Mouse (Mus musculus) limb, embryonic 13.5 days (tissue): ENCODE results near the gene Pirb. TPM values are rescaled to one million over a fixed set of nuclear protein-coding genes. Genes with fewer than 3 reads are reported as not detected.
A peak's percentile ranks its signal among the peaks of the same experiment; 100 is the strongest.

Experiments
- ATAC-seq: fragments of 200-750 bp; cut with Nextera tagmentation; 2 replicates; pipeline ENCODE4 v1.8.0; 2017; ENCODE audit warnings: low read depth, moderate number of reproducible peaks, moderate TSS enrichment; ENCODE audit not compliant: low FRiP score
- H3K27ac ChIP-seq: fragments of 300-500 bp; sonication (generic); 2 replicates; pipeline ENCODE4 v1.5.1; 2015; ENCODE audit warnings: inconsistent platforms, mild to moderate bottlenecking, moderate library complexity
- H3K27me3 ChIP-seq: fragments of 300-500 bp; sonication (generic); 2 replicates; pipeline ENCODE4 v1.6.1; 2015; ENCODE audit warnings: mild to moderate bottlenecking, inconsistent platforms
- H3K36me3 ChIP-seq: fragments of 300-500 bp; sonication (generic); 2 replicates; pipeline ENCODE4 v1.6.1; 2015; ENCODE audit warnings: inconsistent platforms, mild to moderate bottlenecking, moderate library complexity
- H3K4me1 ChIP-seq: fragments of 300-500 bp; sonication (generic); 2 replicates; pipeline ENCODE4 v1.6.1; 2015; ENCODE audit warnings: inconsistent platforms
- H3K4me2 ChIP-seq: fragments of 300-500 bp; sonication (generic); replicated peaks from 2 replicates; pipeline ENCODE4 v1.6.1; 2015; ENCODE audit warnings: inconsistent platforms, mild to moderate bottlenecking, moderate library complexity
- H3K4me3 ChIP-seq: fragments of 300-500 bp; sonication (generic); 2 replicates; pipeline ENCODE4 v1.5.1; 2015; ENCODE audit warnings: moderate library complexity, mild to moderate bottlenecking, inconsistent platforms
- H3K9ac ChIP-seq: fragments of 300-500 bp; sonication (generic); 2 replicates; pipeline ENCODE4 v1.6.1; 2015; ENCODE audit warnings: mild to moderate bottlenecking, inconsistent platforms
- H3K9me3 ChIP-seq: fragments of 300-500 bp; sonication (generic); 2 replicates; pipeline ENCODE4 v1.6.1; 2016; ENCODE audit warnings: inconsistent platforms
- WGBS: fragments of 180-500 bp; shearing (Covaris S2); methylation state at CpG from one replicate; pipeline ENCODE4 v1.1.7; 2015; 5-methylcytosine and 5-hydroxymethylcytosine counted together
- polyA plus RNA-seq: library from polyadenylated mRNA; unstranded; fragments of >200 nt; fragmentation: Nextera tagmentation; extraction: Ambion mirVana; gene quantifications from 2 replicates; pipeline ENCODE4 v1.2.1, GENCODE M21; 2015

Pirb gene
- polyA plus RNA-seq, 1 experiment from 2014 or later: 0.37 TPM

DNA sequence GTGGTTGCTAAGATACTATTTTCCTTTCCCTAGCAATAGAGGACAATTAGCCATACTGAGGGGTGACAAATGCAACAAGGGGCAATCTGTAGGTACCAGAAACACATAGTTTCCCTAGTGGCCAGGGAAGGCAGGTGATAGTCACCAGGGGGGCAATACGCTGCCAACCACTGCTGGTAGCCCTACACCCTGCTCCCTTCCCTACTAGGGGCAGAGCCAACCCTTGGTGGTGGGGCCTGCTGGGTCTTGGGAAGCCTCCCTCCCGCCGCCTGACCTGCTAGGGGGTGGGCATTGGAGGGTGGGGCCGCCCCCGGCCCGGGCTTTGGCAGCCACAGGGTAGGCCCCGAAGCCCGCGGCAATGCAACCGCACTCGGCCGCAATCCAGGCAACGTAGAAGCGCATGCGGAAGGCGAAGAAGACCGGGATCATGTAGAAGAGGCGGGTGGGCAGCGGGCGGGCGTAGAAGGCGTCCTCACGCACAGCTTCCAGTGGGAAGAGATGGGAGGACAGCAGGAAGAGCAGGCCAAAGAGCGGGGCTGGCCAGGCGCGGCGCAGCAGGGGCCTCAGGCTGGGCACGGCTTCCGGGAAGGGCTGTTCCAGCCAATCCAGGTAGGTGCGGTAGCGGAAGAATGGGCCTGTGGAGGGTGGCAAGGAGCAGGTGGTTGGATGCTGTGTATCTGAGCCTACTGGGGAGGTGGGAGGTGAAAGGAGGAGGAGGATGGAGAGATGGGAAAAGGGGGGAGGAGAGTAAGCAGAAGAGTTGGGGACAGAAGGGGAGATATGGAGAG, 34.6 kb downstream of the Pirb start:
- WGBS: 80% methylated on average over 31 of the region's 31 CpGs
- H3K27ac ChIP-seq: no peak overlapping the region
- H3K9me3 ChIP-seq: no peaks in the 10 kb centered on the region
- no peak for ATAC-seq
- H3K27me3 ChIP-seq: no peaks in the 10 kb centered on the region
- H3K4me1 ChIP-seq: no peaks in the 10 kb centered on the region
- no peak overlapping the region for H3K4me2 ChIP-seq
- no peak overlapping the region for H3K4me3 ChIP-seq
- peaks cover 82% of the 10 kb centered on the region for H3K36me3 ChIP-seq
- no peak overlapping the region for H3K9ac ChIP-seq

DNA sequence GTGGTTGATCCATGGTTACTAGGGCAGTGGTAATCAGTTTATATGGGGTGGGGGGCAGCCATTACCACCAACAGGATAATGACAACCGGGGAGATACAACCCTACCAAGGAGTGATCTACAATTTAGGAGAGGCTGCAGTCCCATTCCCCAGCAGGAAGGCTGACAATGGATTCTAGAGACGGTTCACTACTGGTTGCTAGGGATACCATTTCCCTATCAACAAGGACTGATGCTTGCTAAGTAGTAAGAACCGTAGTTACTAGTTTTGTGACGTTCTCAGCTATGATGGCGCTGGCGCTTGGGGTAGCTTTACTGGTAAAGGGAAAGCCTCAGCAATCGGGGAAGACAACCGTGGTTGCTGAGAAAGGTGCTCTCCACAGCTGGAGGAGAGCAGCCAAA, 35.5 kb downstream of the Pirb start:
- WGBS: 91% methylated on average over 8 of the region's 8 CpGs
- Histone ChIP-seq H3K36me3 (peaks cover 80% of the 10 kb centered on the region), H3K4me1 (no peaks in the 10 kb centered on the region), H3K9ac (no peak overlapping the region), H3K4me2 (no peak overlapping the region), H3K4me3 (no peak overlapping the region), H3K9me3 (no peaks in the 10 kb centered on the region), H3K27ac (no peak overlapping the region), H3K27me3 (no peaks in the 10 kb centered on the region)
- no peak for ATAC-seq

DNA sequence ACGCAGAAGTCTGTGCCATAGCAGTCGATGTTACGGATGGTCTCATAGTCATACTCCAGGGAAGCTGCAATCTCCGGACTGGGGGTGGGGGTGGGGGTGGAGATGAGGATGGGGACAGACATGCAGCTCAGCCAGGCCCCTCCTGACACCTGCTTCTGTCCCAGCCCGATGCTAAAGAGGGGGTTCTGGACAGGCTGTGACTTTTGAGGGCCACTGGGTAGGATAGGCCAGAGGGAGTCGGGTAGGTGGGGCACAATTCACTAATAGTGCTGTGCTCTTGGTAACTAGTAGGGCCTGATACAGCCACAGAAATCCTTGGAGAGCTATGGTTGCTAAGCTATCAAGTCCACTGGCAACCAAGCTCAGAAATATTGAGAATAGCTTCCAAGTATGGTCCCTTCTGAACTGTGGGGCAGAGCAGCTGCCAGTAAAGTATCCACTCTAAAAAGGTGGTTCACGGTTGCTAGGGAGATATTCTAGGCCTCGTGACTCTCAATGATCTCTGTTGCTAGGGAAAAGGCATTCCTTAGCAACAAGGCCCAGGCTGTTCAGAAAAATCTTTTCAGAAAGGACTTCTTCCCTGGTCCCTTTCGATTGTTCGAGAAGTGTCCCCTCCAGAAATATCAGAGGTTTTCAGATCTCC, 36.2 kb downstream of the Pirb start:
- H3K9ac ChIP-seq: no peak overlapping the region
- 84% methylated on average over 10 of the region's 10 CpGs for WGBS
- no peaks in the 10 kb centered on the region for H3K9me3 ChIP-seq
- no peaks in the 10 kb centered on the region for H3K27me3 ChIP-seq
- peaks cover 81% of the 10 kb centered on the region for H3K36me3 ChIP-seq
- H3K4me3 ChIP-seq: no peak overlapping the region
- no peak overlapping the region for H3K4me2 ChIP-seq
- ATAC-seq: no peak
- H3K4me1 ChIP-seq: no peaks in the 10 kb centered on the region
- no peak overlapping the region for H3K27ac ChIP-seq

DNA sequence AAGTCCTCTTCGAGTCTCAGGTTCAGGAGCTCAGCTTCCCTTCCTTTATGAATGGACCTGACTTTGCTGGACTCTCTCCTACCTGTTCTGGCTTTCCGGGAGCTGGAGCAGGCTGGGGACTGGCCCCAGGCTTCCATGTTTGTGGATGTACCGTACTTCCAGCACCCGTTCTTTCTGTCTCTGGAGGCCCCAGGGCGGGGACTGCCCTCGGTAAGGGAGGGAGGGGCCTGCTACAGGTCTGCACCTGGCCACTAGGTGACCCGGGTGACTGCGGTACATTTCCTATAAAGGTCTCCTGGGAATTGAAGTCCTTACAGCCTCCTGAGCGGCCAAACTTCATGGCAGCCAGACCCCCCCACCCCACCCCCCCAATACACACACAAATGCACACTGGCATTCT, 42.8 kb downstream of the Pirb start, which contains the start of gene Tmc4:
Gene Tmc4 (minus strand): TSS at position 212 of the 400 bp plus-strand sequence.
- no peaks in the 10 kb centered on the region for H3K4me1 ChIP-seq
- peaks cover 36% of the 10 kb centered on the region for H3K36me3 ChIP-seq
- H3K27me3 ChIP-seq: no peaks in the 10 kb centered on the region
- H3K4me2 ChIP-seq: no peak within 1 kb of the TSS
- H3K9ac ChIP-seq: peak within 1 kb of the TSS; percentile 25; the same call in 1 of the 2 replicates
- H3K27ac ChIP-seq: no peak within 1 kb of the TSS
- 44% methylated on average over 9 of the region's 9 CpGs for WGBS
- H3K9me3 ChIP-seq: no peaks in the 10 kb centered on the region
- ATAC-seq: no peak
- H3K4me3 ChIP-seq: no peak within 1 kb of the TSS

DNA sequence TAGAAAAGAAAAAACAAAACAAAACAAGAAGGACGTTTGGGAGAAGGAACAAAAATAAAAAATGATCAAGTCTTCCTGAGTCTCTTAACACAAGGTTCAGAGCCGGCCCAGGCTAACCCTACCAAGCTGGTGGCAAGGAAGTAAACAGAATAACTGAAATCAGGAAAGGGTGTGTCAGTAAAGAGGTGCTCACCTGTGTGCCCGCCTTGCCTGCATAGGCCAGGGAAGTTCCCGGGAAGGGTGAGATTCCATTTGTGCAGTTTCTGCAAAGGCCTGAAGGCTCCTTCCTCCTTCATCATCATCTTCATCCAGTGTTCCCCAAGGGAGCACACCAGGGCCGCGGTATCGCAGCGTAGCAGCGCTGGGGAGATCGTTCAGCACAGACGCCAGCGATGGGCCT, 43.8 kb downstream of the Pirb start:
- 89% methylated on average over 12 of the region's 12 CpGs for WGBS

DNA sequence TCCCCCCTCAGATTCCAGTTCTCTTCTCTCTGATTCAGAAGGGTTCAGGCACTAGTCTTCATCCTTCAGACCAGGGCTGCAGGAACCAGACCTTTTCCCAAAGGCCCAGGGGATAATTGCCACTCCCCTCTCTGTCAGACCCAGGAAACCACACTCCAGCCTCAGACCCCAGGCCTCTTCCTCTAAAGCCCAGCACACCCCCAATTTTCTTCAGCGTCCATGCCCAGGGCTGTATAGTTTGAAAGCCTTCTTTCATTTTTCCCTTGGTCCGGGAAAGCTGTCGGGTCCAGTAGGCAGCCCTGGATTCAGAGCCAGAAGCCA, 45.0 kb downstream of the Pirb start:
- 0 out of 2 replicates have a peak, but pooled peaks have one; percentile 10 for ATAC-seq
- Histone ChIP-seq H3K4me2 (no peak overlapping the region), H3K4me3 (no peak overlapping the region), H3K36me3 (peaks cover 18% of the 10 kb centered on the region), H3K4me1 (no peaks in the 10 kb centered on the region), H3K27me3 (no peaks in the 10 kb centered on the region), H3K9ac (no peak overlapping the region), H3K9me3 (no peaks in the 10 kb centered on the region), H3K27ac (no peak overlapping the region)
- WGBS: 79% methylated on average over 3 of the region's 3 CpGs

More for the DNA sequence above, 43.8 kb downstream of the Pirb start:
- no peaks in the 10 kb centered on the region for H3K27me3 ChIP-seq
- no peaks in the 10 kb centered on the region for H3K4me1 ChIP-seq
- peaks cover 28% of the 10 kb centered on the region for H3K36me3 ChIP-seq
- no peaks in the 10 kb centered on the region for H3K9me3 ChIP-seq
- H3K9ac ChIP-seq: peak overlapping the region; percentile 25; the same call in 1 of the 2 replicates
- H3K27ac ChIP-seq: no peak overlapping the region
- H3K4me3 ChIP-seq: no peak overlapping the region
- no peak overlapping the region for H3K4me2 ChIP-seq
- no peak for ATAC-seq

DNA sequence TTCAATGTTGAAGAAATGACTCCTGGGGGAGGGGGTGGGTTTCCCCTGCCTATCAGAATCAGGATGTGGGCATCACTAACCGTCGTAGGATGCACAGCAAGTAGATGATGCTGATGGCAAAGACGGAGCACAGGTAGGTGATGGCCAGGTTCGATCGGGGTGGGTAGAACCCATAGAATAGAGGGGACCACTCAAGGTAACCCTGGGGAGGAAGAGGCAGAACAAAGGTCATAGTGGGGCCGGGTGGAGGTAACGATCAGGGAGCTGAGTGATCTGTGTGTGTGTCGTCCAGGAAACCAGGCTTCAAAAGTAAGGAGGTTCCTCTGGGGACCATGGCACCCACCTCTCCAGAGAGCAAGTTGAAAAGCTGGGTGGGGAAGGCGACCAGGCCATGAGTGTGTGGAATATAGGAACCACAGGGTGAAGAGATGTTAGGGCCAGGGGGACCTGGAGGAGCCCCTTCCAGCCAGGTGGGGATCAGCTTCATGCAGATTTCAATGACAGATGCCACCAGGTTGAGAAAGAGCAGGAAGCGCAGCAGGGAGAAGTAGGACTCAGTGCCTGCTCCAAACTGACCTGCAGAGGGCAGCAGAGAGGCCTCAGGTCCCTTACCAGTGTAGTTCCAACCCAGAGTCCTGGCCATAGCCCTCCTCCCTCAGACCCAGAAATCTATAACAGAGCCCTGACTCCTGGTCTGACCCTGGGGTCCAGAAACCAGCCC, 45.5 kb downstream of the Pirb start:
- peak; percentile 81 for ATAC-seq
- H3K36me3 ChIP-seq: peaks cover 17% of the 10 kb centered on the region
- H3K4me2 ChIP-seq: no peak overlapping the region
- no peak overlapping the region for H3K9ac ChIP-seq
- no peaks in the 10 kb centered on the region for H3K27me3 ChIP-seq
- H3K9me3 ChIP-seq: no peaks in the 10 kb centered on the region
- 71% methylated on average over 10 of the region's 10 CpGs for WGBS
- no peak overlapping the region for H3K4me3 ChIP-seq
- no peak overlapping the region for H3K27ac ChIP-seq
- no peaks in the 10 kb centered on the region for H3K4me1 ChIP-seq

DNA sequence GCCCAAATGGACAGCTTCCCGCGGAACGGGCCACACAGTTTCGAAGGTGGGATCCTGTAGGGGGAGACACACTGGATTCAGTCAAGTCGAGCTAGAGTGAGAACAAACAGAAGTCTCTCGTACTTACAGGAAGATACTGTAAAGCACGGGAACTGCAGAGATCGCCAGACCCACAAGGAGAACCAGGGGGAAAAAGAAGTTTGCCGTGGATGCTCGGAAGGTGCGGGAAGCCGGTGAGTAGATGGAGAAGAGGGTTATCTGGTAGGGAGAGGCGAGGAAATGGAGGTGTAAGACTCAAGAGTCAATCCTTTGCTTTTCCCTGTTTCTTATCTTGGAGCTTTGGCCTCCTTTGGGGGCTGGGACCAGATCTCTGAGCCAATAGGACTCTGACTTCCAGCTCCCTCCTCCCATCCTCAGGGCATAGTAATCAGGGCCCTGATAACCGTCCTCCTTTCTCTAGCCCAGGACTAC, 53.2 kb downstream of the Pirb start:
- Histone ChIP-seq H3K9me3 (no peaks in the 10 kb centered on the region), H3K27me3 (no peaks in the 10 kb centered on the region), H3K4me2 (peak overlapping the region; percentile 31), H3K36me3 (peaks cover 17% of the 10 kb centered on the region), H3K4me3 (no peak overlapping the region), H3K9ac (no peak overlapping the region), H3K27ac (no peak overlapping the region), H3K4me1 (peaks cover 23% of the 10 kb centered on the region)
- WGBS: 13% methylated on average over 14 of the region's 14 CpGs
- no peak for ATAC-seq

DNA sequence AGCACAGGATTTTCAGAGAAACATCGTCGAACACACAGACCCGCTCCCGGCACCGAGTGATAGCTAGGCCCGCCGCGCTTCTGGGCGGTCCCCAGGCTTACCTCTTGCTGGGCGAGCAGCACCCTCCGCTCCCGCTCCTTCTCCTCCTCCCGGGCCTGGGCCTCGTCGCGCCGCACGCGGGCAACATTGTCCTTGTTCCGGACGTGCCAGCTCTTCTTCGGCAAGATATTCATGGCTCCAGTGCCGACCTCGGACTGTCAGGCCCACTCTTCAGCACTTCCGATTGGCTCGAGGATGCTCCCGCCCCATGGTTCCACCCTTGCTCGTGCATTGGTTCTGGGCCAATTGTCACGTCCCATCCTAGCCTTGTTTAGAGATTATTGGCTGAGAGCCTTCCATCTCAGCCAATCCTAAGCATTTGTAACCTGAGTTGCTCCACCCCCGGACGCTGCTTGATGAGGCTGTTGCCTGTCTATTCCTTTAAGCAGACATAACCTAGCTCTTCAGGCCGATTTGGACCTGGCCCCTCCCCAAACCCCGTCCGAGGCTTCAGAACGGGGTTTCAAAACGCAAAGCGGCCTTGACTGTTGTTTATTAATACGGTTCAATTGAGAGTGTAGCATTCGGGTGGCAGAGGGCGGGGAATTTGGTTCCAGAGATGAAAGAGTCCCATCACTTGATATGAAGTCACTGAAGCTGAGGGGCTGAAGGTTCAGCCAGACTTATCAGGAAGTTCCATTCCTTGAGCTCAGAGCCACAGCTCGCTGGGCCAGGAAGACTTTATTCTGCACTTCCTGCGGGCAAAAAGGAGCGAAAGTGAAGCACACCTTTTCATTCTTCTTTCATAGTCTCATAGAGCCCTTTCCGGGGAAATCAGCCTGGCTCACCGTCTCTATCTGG, 54.7 kb downstream of the Pirb start, which contains the start of gene Leng1:
Gene Leng1 (minus strand): TSS at position 626 of the 900 bp plus-strand sequence.
- H3K4me1 ChIP-seq: peaks cover 23% of the 10 kb centered on the region
- H3K4me3 ChIP-seq: peak within 1 kb of the TSS; percentile 77
- peak within 1 kb of the TSS; percentile 84 for H3K9ac ChIP-seq
- ATAC-seq: peak; percentile 98
- H3K36me3 ChIP-seq: peaks cover 32% of the 10 kb centered on the region
- H3K27me3 ChIP-seq: no peaks in the 10 kb centered on the region
- 4% methylated on average over 45 of the region's 45 CpGs for WGBS
- peak within 1 kb of the TSS; percentile 81 for H3K27ac ChIP-seq
- peak within 1 kb of the TSS; percentile 86 for H3K4me2 ChIP-seq
- H3K9me3 ChIP-seq: no peaks in the 10 kb centered on the region

DNA sequence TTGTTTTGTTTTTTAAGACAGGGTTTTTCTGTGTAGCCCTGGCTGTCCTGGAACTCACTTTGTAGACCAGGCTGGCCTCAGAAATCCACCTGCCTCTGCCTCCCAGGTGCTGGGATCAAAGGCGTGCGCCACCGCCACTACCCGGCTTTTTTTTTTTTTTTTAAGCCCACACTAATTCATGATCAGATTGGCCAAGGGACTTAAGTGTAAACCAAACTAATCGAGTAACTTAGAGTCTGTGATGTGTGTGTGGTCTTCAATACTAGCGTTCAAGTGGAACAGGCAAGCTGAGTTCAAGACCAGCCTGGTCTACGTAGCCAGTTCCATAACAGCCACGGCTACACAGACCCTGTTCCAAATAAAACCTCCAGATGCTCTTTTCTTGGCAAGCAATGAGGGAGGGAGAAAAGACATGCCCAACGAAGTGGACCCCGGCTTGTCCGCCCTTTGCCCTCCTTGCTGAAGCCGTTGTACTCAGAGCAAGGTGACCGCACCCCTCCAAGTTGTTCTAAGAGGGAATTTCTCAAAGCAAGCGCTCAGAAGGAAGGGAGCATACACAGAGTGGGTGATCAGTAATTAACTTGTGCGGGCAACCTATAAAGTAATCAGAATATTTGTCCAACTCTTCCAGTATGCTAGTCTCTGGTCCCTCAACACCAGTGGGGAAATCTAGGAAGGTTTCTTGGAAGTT, 55.5 kb downstream of the Pirb start:
- Histone ChIP-seq H3K27ac (peak overlapping the region; percentile 81), H3K4me3 (peak overlapping the region; percentile 77), H3K4me2 (peak overlapping the region; percentile 86), H3K36me3 (peaks cover 40% of the 10 kb centered on the region), H3K9ac (peak overlapping the region; percentile 84), H3K9me3 (no peaks in the 10 kb centered on the region), H3K27me3 (no peaks in the 10 kb centered on the region), H3K4me1 (peaks cover 23% of the 10 kb centered on the region)
- WGBS: 37% methylated on average over 15 of the region's 15 CpGs
- ATAC-seq: peak; percentile 4; the same call in 1 of the 2 replicates
